Mouse (Mus musculus) ES-E14 (cell line): ENCODE measurements at regions not wholly inside any gene's neighbourhood (a gene's known extent, or its start where the extent isn't known, plus 50 kb on each side); places are given as distances from the start of the nearest gene placed in this dataset.

Source experiments
- DNase-seq: peaks from one replicate; pipeline ENCODE4 v3.0.0-alpha.2; 2013; ENCODE audit warnings: low read depth, low spot score
- H3K27ac ChIP-seq: 2 replicates; pipeline ENCODE4 v1.5.1; 2012; ENCODE audit warnings: low read depth, mild to moderate bottlenecking, low read length, moderate library complexity, mixed read lengths; ENCODE audit not compliant: poor library complexity, insufficient read depth, severe bottlenecking
- H3K36me3 ChIP-seq: 2 replicates; pipeline ENCODE4 v1.6.1; 2012; ENCODE audit warnings: mild to moderate bottlenecking, low read length, moderate library complexity, mixed read lengths; ENCODE audit not compliant: control insufficient read depth, poor library complexity, insufficient read depth, severe bottlenecking
- H3K4me1 ChIP-seq, 2 experiments: fragments of 150-350 bp in 1 of 2; sonication (generic) in 1 of 2; 2 replicates each; pipeline ENCODE4 v1.6.1; 2012; ENCODE audit warnings: low read length in 2 of 2, mild to moderate bottlenecking in 1 of 2, mixed read lengths in 1 of 2; ENCODE audit not compliant: control insufficient read depth in 2 of 2, insufficient read depth in 2 of 2, poor library complexity in 1 of 2
- H3K4me3 ChIP-seq, 2 experiments: fragments of 150-350 bp in 1 of 2; sonication (generic) in 1 of 2; 2 replicates each; pipeline ENCODE4 v1.5.1; 2012; ENCODE audit warnings: low read length in 2 of 2, low read depth in 1 of 2, mild to moderate bottlenecking in 1 of 2, mixed read lengths in 1 of 2; ENCODE audit not compliant: insufficient read depth in 1 of 2, poor library complexity in 1 of 2, severe bottlenecking in 1 of 2
- H3K9ac ChIP-seq: 2 replicates; pipeline ENCODE4 v1.6.1; 2012; ENCODE audit warnings: low read depth, mild to moderate bottlenecking, low read length, mixed read lengths; ENCODE audit not compliant: poor library complexity, insufficient read depth, severe bottlenecking
- H3K9me3 ChIP-seq: fragments of 150-350 bp; sonication (generic); 2 replicates; pipeline ENCODE4 v1.6.1; 2012; ENCODE audit warnings: low read depth, mild to moderate bottlenecking, low read length; ENCODE audit not compliant: control insufficient read depth, insufficient read depth
- CHD2 ChIP-seq: IDR thresholded peaks from 2 replicates; pipeline ENCODE4 v1.6.1; 2014; ENCODE audit warnings: mild to moderate bottlenecking, low read depth, low read length, inconsistent platforms
- HCFC1 ChIP-seq: IDR thresholded peaks from 2 replicates; pipeline ENCODE4 v1.6.1; 2012; ENCODE audit warnings: low read length, inconsistent platforms, borderline replicate concordance; ENCODE audit not compliant: insufficient read depth
- MAFK ChIP-seq: IDR thresholded peaks from 2 replicates; pipeline ENCODE4 v1.6.1; 2014; ENCODE audit warnings: mild to moderate bottlenecking, low read depth, low read length, inconsistent platforms; ENCODE audit not compliant: insufficient read depth
- ZC3H11A ChIP-seq: IDR thresholded peaks from 2 replicates; pipeline ENCODE4 v1.6.1; 2012; ENCODE audit warnings: low read depth, mild to moderate bottlenecking, inconsistent platforms, low read length, borderline replicate concordance
- ZNF384 ChIP-seq: IDR thresholded peaks from 2 replicates; pipeline ENCODE4 v1.6.1; 2012; ENCODE audit warnings: low read depth, low read length, inconsistent platforms
- in situ Hi-C, 2 experiments: fragments of 600-800 bp; cut with MboI; formaldehyde crosslinking; loops; one replicate each; pipeline ENCODE4 v1.15.1; 2025; ENCODE audit warnings: low sequenced_read_pairs in 2 of 2, inconsistent platforms in 1 of 2; ENCODE audit not compliant: unreplicated experiment in 2 of 2

GRCm38 (mm10) chr3:149117684-149118056, 127.3 kb upstream of the Adgrl2 start:
- Histone ChIP-seq H3K4me3 (no peak overlapping the region), H3K27ac (no peak overlapping the region), H3K9me3 (no peaks in the 10 kb centered on the region), H3K4me1 (peaks cover 2 to 10% of the 10 kb centered on the region in 2 experiments; a peak in 3 of 4 replicates), H3K36me3 (no peaks in the 10 kb centered on the region), H3K9ac (no peak overlapping the region)
- DNase-seq = no peak
- TF ChIP-seq CHD2 (no peak), ZNF384 (no peak), HCFC1 (no peak), MAFK (no peak), ZC3H11A (no peak)
- in situ Hi-C loops = no loop called here

DNA sequence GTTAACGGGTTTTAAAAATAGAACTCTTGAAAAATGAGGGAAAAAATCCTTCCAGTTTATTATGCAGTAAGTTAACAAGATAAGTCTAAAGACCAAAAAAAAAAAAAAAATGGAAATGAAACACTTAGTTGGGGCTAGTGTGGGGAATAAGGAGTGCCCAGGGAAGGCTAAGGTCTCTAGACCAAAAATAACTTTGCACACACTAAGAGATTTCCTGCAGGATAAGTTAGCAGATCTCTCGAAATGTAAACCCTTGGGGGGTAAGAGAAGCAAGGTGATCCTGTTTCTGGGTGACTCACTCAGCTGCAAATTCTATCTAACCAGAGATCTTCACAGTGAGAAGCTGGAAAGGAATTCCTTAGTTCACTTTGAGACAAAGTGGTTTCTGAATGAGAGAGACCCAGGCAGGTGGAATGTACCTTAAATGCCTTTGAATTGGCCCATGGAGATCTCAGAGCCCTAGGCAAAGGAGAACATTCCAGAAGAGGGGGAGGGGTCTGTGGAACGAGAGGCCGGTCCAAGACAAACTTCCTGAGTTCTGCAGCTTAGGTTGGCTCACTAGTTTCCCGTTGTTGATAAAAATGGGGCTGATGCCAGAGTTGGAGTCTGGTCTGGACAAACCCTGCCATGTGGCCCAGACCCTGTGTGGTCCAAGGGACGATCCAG, 126.8 kb upstream of the Adgrl2 start:
- Histone ChIP-seq H3K9me3 (no peaks in the 10 kb centered on the region), H3K9ac (no peak overlapping the region), H3K36me3 (no peaks in the 10 kb centered on the region), H3K27ac (no peak overlapping the region), H3K4me1 (peaks cover 2 to 15% of the 10 kb centered on the region in 2 experiments; a peak in 3 of 4 replicates), H3K4me3 (no peak overlapping the region)
- in situ Hi-C loops = no loop called here
- peak; percentile 59 for DNase-seq
- no peak for TF ChIP-seq ZC3H11A
- TF ChIP-seq ZNF384 = no peak
- no peak for TF ChIP-seq MAFK
- TF ChIP-seq HCFC1 = no peak
- no peak for TF ChIP-seq CHD2

DNA sequence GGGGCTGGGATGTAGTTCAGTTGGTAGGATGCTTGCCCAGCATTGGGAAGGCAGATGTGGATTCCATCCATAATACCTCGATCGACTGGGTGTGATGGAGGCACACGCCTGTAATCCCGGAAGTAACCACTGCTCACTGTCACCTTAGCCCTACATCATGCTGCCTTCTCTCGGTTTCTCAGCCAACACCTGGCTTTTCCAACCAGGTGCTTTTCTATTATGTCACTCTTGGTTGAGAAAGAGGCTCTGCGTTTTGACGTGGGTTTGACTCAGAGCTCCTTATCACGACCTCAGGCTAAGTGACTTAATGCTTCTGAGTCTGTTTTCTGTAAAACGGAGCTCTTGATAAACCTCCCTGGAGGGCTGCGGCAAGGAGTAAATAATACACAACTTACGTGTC, 126.2 kb upstream of the Adgrl2 start:
- Histone ChIP-seq H3K4me3 (no peak overlapping the region), H3K9me3 (no peaks in the 10 kb centered on the region), H3K4me1 (peaks cover 2 to 16% of the 10 kb centered on the region in 2 experiments; a peak in 3 of 4 replicates), H3K36me3 (no peaks in the 10 kb centered on the region), H3K9ac (no peak overlapping the region), H3K27ac (no peak overlapping the region)
- in situ Hi-C loops = no loop called here
- no peak for TF ChIP-seq CHD2
- TF ChIP-seq MAFK = no peak
- TF ChIP-seq ZNF384 = no peak
- TF ChIP-seq HCFC1 = no peak
- no peak for TF ChIP-seq ZC3H11A
- no peak for DNase-seq

- Histone ChIP-seq H3K4me1 (peaks cover 2 to 21% of the 10 kb centered on the region in 2 experiments; a peak in 3 of 4 replicates), H3K9ac (no peak overlapping the region), H3K4me3 (no peak overlapping the region), H3K9me3 (no peaks in the 10 kb centered on the region), H3K36me3 (no peaks in the 10 kb centered on the region), H3K27ac (no peak overlapping the region)
- TF ChIP-seq MAFK = no peak
- TF ChIP-seq ZC3H11A = no peak
- no peak for TF ChIP-seq ZNF384
- no peak for TF ChIP-seq CHD2
- no peak for TF ChIP-seq HCFC1
- DNase-seq = no peak
- in situ Hi-C loops = no loop called here
Observed at GRCm38 (mm10) chr3:149115901-149116300, 125.5 kb upstream of the Adgrl2 start.

GRCm38 (mm10) chr3:149112878-149113277, 122.5 kb upstream of the Adgrl2 start:
- Histone ChIP-seq H3K27ac (no peak overlapping the region), H3K9me3 (no peaks in the 10 kb centered on the region), H3K36me3 (no peaks in the 10 kb centered on the region), H3K9ac (no peak overlapping the region), H3K4me1 (peaks cover 2 to 21% of the 10 kb centered on the region in 2 experiments; a peak in 3 of 4 replicates), H3K4me3 (no peak overlapping the region)
- DNase-seq = no peak
- TF ChIP-seq ZNF384 (no peak), HCFC1 (no peak), ZC3H11A (no peak), MAFK (no peak), CHD2 (no peak)
- in situ Hi-C loops = no loop called here
